Mouse (Mus musculus) kidney, postnatal 4 days (tissue): Measurements from ENCODE around the gene Kcnh3.

ENCODE experiments used
- DNase-seq, 2 experiments: peaks; one replicate each; pipeline ENCODE4 v3.0.0; 2021; ENCODE audit warnings: mixed read lengths in 2 of 2

The Kcnh3 gene

DNA sequence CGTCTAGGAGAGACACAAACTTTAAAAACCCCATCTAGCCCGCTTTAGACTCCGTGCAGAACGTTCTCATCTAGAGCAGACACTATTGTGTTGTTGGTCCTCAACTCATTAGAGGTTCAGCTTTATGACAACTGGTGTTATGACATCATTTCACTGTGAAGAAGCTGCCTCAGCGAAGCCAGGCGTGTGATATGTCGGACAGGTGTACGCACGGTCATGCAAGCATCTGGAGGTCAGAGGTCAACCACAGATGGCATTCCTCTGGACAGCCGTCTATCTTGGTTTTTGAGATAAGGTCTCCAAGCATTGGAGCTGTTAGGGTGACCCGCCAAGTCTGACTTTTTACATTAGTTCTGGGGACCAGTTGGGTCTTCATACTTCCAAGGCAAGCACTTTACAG is 65.9 kb downstream of the Kcnh3 start:
- no peak for DNase-seq
